Mouse (Mus musculus) C2C12 (cell line): Measurements from ENCODE around the gene Gpr18. TPM values are rescaled to one million over a fixed set of nuclear protein-coding genes. Genes with fewer than 3 reads are reported as not detected.

ENCODE experiments used
- H3K27me3 ChIP-seq: one replicate; pipeline ENCODE4 v1.6.1; 2011; ENCODE audit not compliant: control insufficient read depth, insufficient read depth, insufficient read length
- H3K36me3 ChIP-seq: one replicate; pipeline ENCODE4 v1.6.1; 2011; ENCODE audit not compliant: control insufficient read depth, insufficient read depth
- H3K4me3 ChIP-seq: one replicate; pipeline ENCODE4 v1.5.1; 2011; ENCODE audit warnings: mild to moderate bottlenecking, control low read depth; ENCODE audit not compliant: poor library complexity, insufficient read depth, severe bottlenecking
- H3K79me2 ChIP-seq: one replicate; pipeline ENCODE4 v1.6.1; 2011; ENCODE audit not compliant: control insufficient read depth, insufficient read depth
- H3K79me3 ChIP-seq: one replicate; pipeline ENCODE4 v1.6.1; 2011; ENCODE audit warnings: low read depth, control low read depth
- H3ac ChIP-seq: one replicate; pipeline ENCODE3; 2011; ENCODE audit warnings: low read depth; ENCODE audit not compliant: control insufficient read depth, insufficient read length
- CEBPB ChIP-seq: IDR thresholded peaks from one replicate; pipeline ENCODE4 v1.6.1; 2011; ENCODE audit warnings: low read depth, mild to moderate bottlenecking, control low read depth, moderate library complexity
- CTCF ChIP-seq: IDR thresholded peaks from one replicate; pipeline ENCODE4 v1.5.1; 2011; ENCODE audit not compliant: control insufficient read depth, insufficient read depth, insufficient read length
- FOSL1 ChIP-seq: IDR thresholded peaks from one replicate; pipeline ENCODE4 v1.8.0; 2011; ENCODE audit warnings: mild to moderate bottlenecking, low read length; ENCODE audit not compliant: poor library complexity, insufficient read depth, severe bottlenecking
- MAX ChIP-seq: IDR thresholded peaks from one replicate; pipeline ENCODE4 v1.6.1; 2011; ENCODE audit warnings: mild to moderate bottlenecking, control low read depth
- MYOD1 ChIP-seq: IDR thresholded peaks from one replicate; pipeline ENCODE4 v1.6.1; 2011; ENCODE audit warnings: low read depth; ENCODE audit not compliant: control insufficient read depth, insufficient read length
- MYOG ChIP-seq: IDR thresholded peaks from one replicate; pipeline ENCODE4 v1.6.1; 2011; ENCODE audit not compliant: control insufficient read depth, insufficient read length; ENCODE audit errors: extremely low read depth
- USF1 ChIP-seq: IDR thresholded peaks from one replicate; pipeline ENCODE4 v1.6.1; 2011; ENCODE audit warnings: low read depth, mild to moderate bottlenecking, control low read depth, moderate library complexity
- polyA plus RNA-seq: library from polyadenylated mRNA; unstranded; fragments of >200 nt; fragmentation: generic; extraction: Trizol; gene quantifications from one replicate; pipeline ENCODE4 v1.2.1, GENCODE M21; 2012; ENCODE audit warnings: missing spikeins

The Gpr18 gene
- polyA plus RNA-seq, 1 experiment, result 0.07 TPM

DNA sequence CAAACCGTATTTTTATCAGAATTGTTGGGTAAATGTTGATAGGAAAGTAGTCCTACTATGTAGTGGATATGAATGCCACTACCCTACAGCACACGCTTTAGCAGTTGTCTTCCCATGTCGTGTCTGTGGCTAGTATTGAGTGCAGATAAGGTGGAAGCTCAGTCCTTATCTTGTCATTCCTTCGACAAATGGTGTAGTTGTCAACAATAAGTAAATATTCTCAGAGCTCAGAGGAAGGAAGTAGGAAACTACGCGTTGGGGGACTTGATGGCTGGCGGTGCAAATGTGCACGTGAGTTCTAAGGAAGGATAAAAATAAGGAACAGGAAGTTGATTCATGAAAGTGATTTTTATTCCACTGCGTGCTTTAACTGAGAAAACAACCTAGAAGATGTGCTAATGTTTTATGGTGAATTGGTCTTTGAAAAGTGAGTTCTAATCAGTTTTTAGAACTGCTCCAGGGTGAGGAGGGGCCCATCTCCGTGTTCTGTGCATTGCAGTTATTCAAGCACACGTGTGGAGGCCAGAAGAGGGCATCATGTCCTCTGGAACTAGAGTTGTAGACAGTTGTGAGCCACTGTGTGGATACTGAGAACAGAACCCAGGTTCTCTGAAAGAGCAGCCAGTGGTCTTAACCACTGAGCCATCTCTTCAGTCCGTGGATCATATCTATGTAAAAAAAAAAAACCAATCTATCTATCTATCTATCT is 13.8 kb upstream of the Gpr18 start:
- Histone ChIP-seq H3K79me2 (no peaks in the 10 kb centered on the region), H3K4me3 (no peak overlapping the region), H3K27me3 (no peaks in the 10 kb centered on the region), H3ac (no peak overlapping the region), H3K79me3 (no peaks in the 10 kb centered on the region), H3K36me3 (peaks cover 4% of the 10 kb centered on the region)
- TF ChIP-seq CEBPB (no peak), MYOD1 (no peak)

DNA sequence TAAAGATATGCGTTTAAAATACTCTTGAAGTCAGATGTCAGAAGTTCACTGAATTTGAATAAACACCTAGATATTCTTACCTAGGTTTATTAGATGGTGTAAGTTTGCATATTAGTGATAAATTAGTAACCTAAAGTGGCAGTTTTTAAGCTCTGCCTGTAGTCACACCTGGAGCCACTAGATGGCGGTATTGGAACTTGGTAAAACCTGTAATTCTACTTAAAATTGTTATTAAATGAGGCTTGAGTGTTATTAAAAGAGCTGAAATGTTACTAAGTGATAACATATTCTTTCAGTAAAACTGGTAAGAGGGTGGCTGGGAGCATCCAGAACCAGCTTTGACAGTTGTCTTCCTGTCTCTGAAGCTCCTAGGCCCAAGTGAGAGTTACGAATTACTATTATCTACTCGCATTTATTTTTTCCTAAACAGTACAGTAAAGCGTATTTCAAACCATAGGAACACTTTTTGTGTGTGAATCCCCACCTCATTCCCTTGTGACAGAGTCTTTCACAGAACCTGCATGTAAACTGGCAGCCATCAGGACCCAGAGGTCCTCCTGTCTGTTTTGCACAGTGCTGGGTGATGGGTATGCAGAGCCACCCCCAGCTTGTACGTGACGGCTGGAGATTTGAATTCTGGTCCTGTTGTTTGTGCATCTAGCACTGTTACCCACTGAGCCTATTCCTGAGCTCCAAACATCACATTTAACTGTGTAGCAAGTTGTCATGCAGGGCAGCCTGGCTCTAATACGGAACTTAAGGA is 13.0 kb upstream of the Gpr18 start:
- no peaks in the 10 kb centered on the region for H3K79me3 ChIP-seq
- H3ac ChIP-seq, result no peak overlapping the region
- H3K4me3 ChIP-seq, result no peak overlapping the region
- no peaks in the 10 kb centered on the region for H3K27me3 ChIP-seq
- H3K79me2 ChIP-seq, result no peaks in the 10 kb centered on the region
- no peaks in the 10 kb centered on the region for H3K36me3 ChIP-seq
- TF ChIP-seq FOSL1, result no peak
- no peak for TF ChIP-seq CEBPB
- no peak for TF ChIP-seq USF1
- TF ChIP-seq MAX, result no peak
- TF ChIP-seq MYOG, result no peak
- no peak for TF ChIP-seq MYOD1
- TF ChIP-seq CTCF, result no peak

DNA sequence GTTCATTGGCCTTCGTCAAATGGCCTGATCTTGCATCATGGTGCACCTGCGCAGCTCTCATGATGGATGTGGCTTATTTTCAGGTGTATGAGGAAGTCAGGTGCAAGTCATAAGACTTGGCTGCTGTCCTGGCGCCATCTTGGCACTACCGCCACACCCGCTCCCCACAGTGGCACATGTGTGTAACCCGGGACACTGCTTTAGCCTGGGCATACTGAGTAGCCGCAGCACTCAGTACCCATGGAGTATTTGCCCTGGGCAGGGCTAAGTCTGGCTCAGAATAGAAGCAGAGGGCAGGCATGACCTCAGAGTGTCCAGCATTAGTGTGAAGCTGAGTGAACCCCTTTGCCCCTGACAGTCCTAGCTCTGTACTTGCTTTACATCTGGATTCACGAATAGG is 11.9 kb upstream of the Gpr18 start:
- H3K36me3 ChIP-seq, result no peaks in the 10 kb centered on the region
- H3ac ChIP-seq, result no peak overlapping the region
- H3K27me3 ChIP-seq, result no peaks in the 10 kb centered on the region
- H3K4me3 ChIP-seq, result no peak overlapping the region
- no peaks in the 10 kb centered on the region for H3K79me2 ChIP-seq
- H3K79me3 ChIP-seq, result no peaks in the 10 kb centered on the region
- TF ChIP-seq CEBPB, result no peak
- no peak for TF ChIP-seq MAX
- TF ChIP-seq MYOD1, result no peak
- TF ChIP-seq MYOG, result no peak
- TF ChIP-seq USF1, result no peak
- no peak for TF ChIP-seq FOSL1
- no peak for TF ChIP-seq CTCF

DNA sequence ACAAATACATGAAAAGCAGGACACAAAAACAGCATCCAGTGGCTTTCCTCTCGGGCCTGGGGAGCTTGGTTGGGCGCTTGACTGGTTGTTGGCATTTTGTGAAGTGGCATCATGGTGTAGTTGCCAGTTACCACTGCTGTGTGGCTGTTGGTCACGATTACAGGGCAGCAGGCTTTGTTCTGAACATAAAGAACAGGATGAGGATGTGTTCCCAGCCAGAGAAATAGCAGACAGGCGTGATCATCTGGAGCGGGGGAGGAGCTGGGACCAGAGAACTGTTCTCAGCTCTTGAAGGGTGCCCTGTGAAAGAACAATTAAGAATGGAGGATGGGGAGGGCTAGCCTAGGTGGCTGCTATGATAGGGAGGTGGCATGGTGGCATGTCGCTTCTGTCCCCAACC is 11.3 kb upstream of the Gpr18 start:
- no peaks in the 10 kb centered on the region for H3K27me3 ChIP-seq
- H3K36me3 ChIP-seq, result no peaks in the 10 kb centered on the region
- H3K79me2 ChIP-seq, result no peaks in the 10 kb centered on the region
- no peak overlapping the region for H3K4me3 ChIP-seq
- TF ChIP-seq MYOG, result no peak
- TF ChIP-seq MAX, result no peak
- no peak for TF ChIP-seq CEBPB
- no peak for TF ChIP-seq FOSL1
- TF ChIP-seq USF1, result no peak
- TF ChIP-seq MYOD1, result no peak
- no peak for TF ChIP-seq CTCF
- no peaks in the 10 kb centered on the region for H3K79me3 ChIP-seq
- H3ac ChIP-seq, result no peak overlapping the region

DNA sequence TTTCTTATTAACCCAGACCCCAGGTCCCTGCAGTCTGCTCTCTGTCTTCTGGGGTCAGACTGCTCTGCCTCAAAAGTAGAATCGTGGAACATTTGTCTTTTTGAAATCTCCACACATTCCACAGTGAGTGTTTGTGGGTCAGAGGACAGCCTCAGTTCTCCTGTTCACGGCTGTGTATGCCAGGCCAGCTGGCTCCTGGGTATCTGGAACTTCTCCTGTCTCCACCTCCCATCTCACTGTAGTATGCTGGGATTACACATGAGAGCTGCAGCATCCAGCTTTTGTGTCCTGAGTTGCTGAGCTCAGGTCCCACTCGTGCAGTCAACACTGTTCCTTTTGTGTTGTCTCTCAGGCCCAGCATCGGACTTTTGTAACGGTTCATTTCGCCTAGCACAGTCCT is 9.3 kb upstream of the Gpr18 start:
- Histone ChIP-seq H3ac (no peak overlapping the region), H3K27me3 (no peaks in the 10 kb centered on the region), H3K36me3 (no peaks in the 10 kb centered on the region), H3K79me2 (no peaks in the 10 kb centered on the region), H3K79me3 (no peaks in the 10 kb centered on the region), H3K4me3 (no peak overlapping the region)
- TF ChIP-seq MYOG (no peak), CEBPB (no peak), FOSL1 (no peak), USF1 (no peak), CTCF (no peak), MAX (no peak), MYOD1 (no peak)

DNA sequence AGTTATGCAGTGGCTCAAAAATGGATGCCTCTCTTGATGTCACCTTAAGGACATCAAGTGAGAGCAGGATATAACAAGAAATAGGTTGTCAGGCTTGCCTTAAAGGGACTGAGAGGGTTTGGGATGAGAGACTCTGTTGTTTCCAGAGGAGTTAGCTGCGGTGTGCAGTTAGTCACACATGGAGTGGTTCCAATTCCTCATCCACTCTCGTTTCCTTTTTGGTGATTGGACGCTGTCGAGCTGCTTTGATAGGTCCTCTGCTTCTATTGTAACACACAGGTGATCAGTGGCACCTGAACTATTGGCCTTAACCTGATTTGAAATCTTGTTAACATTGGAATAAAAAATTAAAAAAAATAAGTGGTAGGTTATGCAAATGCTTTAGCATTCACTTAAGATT is 7.2 kb upstream of the Gpr18 start:
- no peak for TF ChIP-seq FOSL1
- Histone ChIP-seq H3ac (no peak overlapping the region), H3K4me3 (no peak overlapping the region), H3K79me3 (no peaks in the 10 kb centered on the region), H3K27me3 (no peaks in the 10 kb centered on the region), H3K79me2 (no peaks in the 10 kb centered on the region), H3K36me3 (peaks cover 5% of the 10 kb centered on the region)
